Mouse (Mus musculus): Measurements from ENCODE around the gene Kank4. TPM values are rescaled to one million over a fixed set of nuclear protein-coding genes. Genes with fewer than 3 reads are reported as not detected.
"Not testable (repeated sequence)": the region's sequence is repeated elsewhere in the genome, so short reads cannot be mapped to it uniquely, and the experiment has no call there.

Gene Kank4
- total RNA-seq, 2 experiments from 2014 or later = 0.04 TPM; not detected in 1

DNA sequence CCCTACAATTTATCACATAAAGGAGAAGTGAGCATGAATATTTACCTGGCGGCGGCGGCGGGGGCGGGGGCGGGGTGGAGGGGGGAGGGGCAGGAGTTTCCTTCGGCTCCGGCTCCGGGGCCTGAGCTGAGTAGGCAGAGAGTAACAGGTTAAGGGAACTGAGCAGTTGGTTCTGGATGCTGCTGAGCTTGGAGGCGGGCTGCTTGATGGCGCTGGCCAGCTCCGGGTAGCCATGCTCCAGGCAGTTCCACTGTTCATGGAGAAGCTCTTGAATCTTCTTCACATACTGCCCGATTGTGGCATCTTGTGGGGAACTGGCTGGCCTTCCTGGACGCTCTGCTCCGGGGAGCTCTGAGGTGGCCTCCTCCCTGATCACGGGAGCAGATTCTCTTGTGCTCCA lies 39.1 kb downstream of the Kank4 start:
- ATAC-seq (ENCODE audit: poor library complexity, severe bottlenecking) = no peak

GRCm38 (mm10) chr4:98777464-98777863 lies 39.9 kb downstream of the Kank4 start:
- no peak for ATAC-seq (ENCODE audit: poor library complexity, severe bottlenecking)

DNA sequence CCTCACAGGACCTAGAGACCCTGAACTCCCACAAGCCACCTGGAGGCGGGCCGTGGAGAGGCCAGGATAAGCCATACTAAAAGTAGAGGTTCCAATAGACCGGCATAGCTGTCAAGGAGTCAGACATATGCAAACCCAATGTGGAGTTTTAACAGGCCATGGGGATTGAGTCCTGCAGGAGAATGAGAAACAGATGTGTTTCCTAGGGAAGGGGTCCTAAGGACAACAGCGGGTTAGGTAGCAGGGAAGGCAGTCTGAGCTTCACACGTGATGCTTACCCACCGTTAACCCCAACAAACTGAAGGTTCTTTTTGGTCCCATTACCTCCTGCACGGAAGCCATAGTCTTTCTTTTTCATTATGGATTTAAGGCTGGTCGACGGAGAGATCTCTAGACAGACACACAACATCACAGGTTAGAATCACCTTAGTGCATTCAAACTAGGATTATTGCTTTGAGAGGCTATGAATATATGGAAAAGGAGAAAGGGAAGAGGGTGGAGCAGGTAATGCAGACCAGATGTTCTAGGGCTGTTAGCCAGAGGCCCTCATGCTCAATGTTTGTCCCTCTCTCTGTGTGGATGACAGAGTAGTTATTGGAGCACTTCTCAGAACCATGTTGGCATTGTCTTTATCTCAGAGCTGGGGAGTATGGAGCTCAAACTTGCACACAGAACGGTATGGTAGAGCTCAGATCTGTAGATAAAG lies 40.5 kb downstream of the Kank4 start:
- no peak for ATAC-seq (ENCODE audit: poor library complexity, severe bottlenecking)

- no peak for ATAC-seq (ENCODE audit: poor library complexity, severe bottlenecking)
Observed at GRCm38 (mm10) chr4:98773785-98774184, 43.6 kb downstream of the Kank4 start.

- ATAC-seq (ENCODE audit: poor library complexity, severe bottlenecking) = no peak
Observed at GRCm38 (mm10) chr4:98767134-98768133, 49.9 kb downstream of the Kank4 start.

DNA sequence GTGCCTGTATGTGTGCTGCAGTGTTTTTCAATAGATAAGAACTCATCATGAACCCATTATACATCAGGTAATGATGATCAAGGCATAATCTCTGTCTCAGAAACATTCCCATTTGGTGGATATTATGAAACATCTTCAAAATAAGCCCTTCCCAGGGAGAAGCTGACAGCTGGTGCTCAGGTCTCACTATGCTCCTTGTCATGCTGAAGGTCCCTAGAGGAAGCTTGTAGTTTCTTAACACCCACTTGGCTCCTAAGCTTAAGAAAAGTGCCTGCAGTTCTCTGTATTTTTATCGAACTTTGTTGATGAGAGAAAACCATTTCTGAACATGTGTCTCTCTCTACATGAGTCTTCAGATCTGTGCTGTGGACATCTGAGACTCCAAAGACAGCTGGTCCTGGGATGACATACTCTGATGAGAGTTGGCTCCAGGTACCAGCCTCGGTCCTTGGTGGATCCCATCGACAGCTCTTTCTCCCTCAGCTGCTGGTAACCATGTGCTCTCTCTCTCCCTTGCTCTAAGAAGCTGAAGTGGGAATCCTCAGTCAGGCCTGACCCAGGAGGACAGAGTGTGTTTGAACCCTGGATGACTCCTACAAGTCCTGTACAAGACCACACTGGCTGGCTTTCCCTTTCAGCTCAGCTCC lies 58.3 kb downstream of the Kank4 start:
- ATAC-seq (ENCODE audit: poor library complexity, severe bottlenecking) = no peak

DNA sequence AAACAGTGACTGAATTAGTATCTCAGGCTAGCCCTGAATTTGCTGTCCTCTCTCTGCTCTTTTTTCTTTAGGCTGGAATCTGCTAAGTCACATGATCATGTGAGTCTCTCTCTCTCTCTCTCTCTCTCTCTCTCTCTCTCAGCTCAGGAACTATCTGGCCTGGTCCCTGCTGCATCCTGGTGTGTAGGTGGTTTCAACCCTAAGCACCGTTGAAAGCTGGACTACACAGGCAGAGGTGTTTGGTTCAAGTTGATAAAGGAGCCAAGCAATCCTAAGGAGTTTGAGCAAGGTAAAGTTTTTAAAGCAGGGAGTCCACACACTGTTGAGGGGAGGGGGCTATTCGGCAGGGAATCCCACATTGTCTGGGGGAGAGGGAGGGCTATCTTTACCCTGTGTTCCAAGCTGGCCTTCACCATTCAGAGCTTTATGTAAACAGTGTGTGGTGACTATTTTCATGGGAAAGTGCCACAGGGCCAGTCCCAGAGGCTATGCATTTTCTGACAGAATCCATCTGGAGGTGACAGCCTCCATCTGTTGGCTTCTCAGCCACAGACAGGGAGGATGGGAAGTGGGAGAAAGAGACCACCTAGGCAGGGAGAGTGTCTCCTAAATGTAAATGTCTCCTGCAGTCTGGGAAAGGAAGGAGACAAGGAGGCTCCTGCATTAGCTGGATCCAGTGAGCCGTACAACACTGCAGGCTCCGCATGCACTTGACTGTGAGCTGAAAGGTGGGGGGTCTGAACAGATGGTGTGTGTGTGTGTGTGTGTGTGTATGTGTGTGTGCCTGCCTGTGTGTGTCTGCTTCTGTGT lies 59.1 kb downstream of the Kank4 start:
- no peak for ATAC-seq (ENCODE audit: poor library complexity, severe bottlenecking)

DNA sequence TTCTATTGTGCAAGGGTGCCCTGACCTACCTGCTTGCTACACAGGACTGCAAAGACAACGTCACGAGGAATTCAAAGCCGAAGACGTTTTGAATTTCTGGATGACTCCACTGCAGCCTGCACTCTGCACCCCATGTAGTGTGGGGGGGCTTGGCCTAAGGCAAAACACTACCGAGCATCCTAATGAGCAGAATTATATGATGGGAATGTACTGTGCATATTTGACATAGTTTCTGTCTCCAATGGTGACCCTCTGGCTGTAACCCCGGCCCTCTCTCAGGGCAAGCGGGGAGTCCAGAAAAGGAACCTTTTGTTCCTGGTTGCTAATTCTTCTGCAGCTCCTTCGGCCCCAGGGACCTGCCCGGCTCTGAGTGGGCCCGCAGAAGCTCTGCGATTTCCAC lies 61.2 kb downstream of the Kank4 start:
- ATAC-seq (ENCODE audit: poor library complexity, severe bottlenecking) = no peak

GRCm38 (mm10) chr4:98754456-98754855 lies 62.9 kb downstream of the Kank4 start:
- no peak for ATAC-seq (ENCODE audit: poor library complexity, severe bottlenecking)

DNA sequence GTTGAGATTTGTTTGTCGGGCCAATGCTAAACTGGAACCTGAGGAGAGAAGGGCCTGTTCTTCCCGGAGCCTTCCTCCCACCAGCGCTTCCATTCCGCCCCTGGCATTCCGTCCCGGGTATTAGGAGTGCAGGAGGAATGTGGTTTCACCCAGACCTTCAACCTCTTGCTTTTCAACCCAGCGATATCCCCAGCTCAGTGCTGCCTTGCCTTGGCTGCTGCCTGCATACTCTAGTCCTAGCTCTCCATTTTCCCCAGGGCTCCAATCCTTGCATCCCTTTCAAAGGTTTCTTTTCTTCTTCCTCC lies 73.5 kb downstream of the Kank4 start:
- ATAC-seq (ENCODE audit: poor library complexity, severe bottlenecking) = no peak

DNA sequence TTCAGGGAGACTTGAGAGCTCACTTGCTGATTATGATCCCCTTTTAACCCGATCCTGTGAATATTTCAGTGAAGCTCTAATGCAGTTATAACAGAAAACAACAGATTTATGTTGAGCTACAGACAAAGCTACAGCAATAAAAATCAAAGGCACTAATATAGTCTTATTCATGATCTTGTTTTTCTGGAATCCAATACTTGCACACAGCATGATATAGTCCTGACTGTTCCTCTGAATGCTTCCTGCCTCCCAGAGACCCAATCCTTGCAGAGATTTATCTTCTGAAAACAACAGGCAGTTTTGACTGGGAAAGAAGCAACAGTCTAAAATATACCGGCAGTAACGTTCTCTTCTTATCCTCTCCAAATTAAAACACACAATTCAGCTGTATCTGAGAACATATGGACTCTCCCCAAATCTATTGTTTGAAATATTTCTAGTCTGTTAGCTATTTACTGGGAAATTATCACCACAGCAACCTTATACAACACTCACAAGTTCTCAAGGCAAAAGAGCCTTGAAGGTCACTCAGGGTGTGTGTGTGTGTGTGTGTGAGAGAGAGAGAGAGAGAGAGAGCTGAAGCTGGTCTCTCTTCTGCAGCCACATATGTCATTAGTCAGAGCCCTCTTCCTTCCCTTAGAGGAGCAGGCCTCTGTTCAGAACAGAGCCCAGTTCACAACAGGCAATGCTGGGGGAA lies 74.0 kb downstream of the Kank4 start:
- ATAC-seq (ENCODE audit: poor library complexity, severe bottlenecking) = no peak

DNA sequence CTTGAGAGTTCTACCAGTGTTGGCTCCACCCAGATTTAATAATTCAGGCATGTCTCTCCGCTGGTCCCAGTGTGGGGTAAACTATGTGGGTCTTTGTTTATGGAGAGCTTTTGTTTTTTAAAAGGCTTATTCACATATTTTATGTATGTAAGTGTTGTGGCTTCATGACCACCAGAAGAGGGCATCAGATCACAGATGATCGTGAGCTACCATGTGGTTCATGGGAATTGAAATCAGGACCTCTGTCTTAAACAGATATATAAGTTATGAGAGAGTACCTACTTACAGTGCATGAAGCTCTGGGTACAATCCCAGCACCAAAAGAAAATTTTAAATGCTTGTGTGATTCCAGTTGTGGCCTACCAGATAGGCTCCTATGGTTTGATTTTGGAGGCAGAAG lies 77.6 kb downstream of the Kank4 start:
- ATAC-seq (ENCODE audit: poor library complexity, severe bottlenecking) = no peak

DNA sequence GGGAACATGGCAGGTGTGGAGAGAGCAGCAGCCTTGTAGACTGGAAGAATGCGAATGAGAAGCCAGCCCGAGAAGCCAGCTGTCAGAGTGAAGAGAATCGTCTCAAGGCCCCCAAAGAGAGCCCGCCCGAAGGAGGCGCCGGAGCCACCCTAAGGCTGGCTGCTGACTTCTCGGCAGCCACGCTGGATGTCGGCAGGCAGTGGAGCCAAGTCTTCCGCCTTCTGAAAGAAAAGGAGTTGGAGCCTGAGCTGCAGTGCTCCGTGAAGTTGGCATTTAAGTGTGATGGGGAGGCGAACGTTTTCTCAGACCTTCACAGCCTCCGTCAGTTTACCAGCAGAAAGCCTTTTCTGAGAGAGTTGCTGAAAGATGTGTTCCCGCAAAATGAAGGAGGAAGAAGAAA lies 83.7 kb downstream of the Kank4 start:
- ATAC-seq (ENCODE audit: poor library complexity, severe bottlenecking) = no peak

DNA sequence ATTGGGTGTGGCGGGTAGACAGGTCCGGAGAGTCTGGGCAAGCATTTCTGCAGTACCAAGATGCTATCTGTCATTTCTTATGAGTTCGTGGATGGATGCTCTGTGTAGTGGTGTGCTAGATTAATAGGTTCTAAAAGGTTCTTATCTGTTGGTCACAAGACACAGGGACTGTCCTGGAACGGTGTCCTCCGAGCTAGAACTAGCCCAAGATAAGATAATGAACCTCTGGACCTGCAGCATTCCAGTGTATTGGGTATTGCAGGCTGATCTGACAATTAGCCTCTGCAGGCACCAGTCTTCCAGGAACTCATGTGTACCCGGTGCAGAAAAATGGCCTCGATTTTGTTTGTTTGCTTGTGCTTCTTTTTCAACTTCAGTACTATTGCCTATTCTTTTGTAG lies 88.6 kb downstream of the Kank4 start:
- no peak for ATAC-seq (ENCODE audit: poor library complexity, severe bottlenecking)

- no peak for ATAC-seq (ENCODE audit: poor library complexity, severe bottlenecking)
Observed at GRCm38 (mm10) chr4:98727959-98728347, 89.4 kb downstream of the Kank4 start.

GRCm38 (mm10) chr4:98727295-98727958 lies 89.9 kb downstream of the Kank4 start:
- ATAC-seq (ENCODE audit: poor library complexity, severe bottlenecking) = no peak

GRCm38 (mm10) chr4:98726590-98727237 lies 90.6 kb downstream of the Kank4 start, which contains the start of gene L1td1:
Gene L1td1, plus strand, starts transcription at chr4:98726734.
- ATAC-seq (ENCODE audit: poor library complexity, severe bottlenecking) = no peak

- no peak for ATAC-seq (ENCODE audit: poor library complexity, severe bottlenecking)
Observed at GRCm38 (mm10) chr4:98725439-98725838, 91.9 kb downstream of the Kank4 start.

- not testable (repeated sequence) for ATAC-seq (ENCODE audit: poor library complexity, severe bottlenecking)
Observed at GRCm38 (mm10) chr4:98724682-98725081, 92.7 kb downstream of the Kank4 start.
